Mouse (Mus musculus): ENCODE results near the gene Kdsr. TPM values are rescaled to one million over a fixed set of nuclear protein-coding genes. Genes with fewer than 3 reads are reported as not detected.

Kdsr gene
- polyA plus RNA-seq, 1 experiment = 52.5 TPM

DNA sequence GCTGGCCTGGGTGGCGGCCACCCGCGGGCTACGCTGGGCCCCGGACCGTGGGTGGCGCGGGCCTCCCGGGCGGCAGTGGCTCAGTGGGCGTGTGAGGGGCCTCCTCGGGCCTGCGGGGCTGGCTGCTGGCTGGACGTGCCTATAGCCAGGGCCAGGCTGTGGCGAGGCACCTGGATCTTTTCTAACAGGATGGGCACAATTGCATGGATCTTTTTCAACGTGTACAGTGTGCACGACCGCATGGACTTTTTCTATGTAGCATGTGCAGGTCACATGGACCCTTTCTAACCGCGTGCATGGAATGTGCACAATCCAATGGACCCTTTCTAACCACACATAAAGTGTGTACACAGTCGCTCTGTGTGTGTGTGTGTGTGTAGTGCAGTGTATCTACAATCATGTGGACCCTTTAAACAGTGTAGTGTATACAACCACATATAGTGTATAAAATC lies 45.0 kb downstream of the Kdsr start:
- H3K27me3 ChIP-seq (ENCODE audit: control insufficient read depth, insufficient read depth, low read length, poor library complexity, severe bottlenecking) = peaks cover 6% of the 10 kb centered on the region
- peak overlapping the region; percentile 85 for H3K9ac ChIP-seq (ENCODE audit: low read depth, poor library complexity, severe bottlenecking)
- H3K36me3 ChIP-seq (ENCODE audit: control insufficient read depth, insufficient read depth, low read length, poor library complexity, severe bottlenecking) = no peaks in the 10 kb centered on the region
- no peaks in the 10 kb centered on the region for H3K9me3 ChIP-seq (replicated peaks; ENCODE audit: control insufficient read depth, insufficient read depth, low read length, poor library complexity, severe bottlenecking)
- no peak overlapping the region for H3K27ac ChIP-seq (ENCODE audit: insufficient read depth, low read length)
- H3K4me1 ChIP-seq (ENCODE audit: control insufficient read depth, insufficient read depth, low read length) = no peaks in the 10 kb centered on the region
- peak overlapping the region; percentile 63 for H3K4me3 ChIP-seq (ENCODE audit: low read depth, low read length)
- no peak for TF ChIP-seq CTCF (IDR thresholded peaks at IDR 0.05; ENCODE audit: low read depth, low read length)
- TF ChIP-seq EP300 (IDR thresholded peaks at IDR 0.05; ENCODE audit: insufficient read depth, low read depth, low read length) = no peak
- TF ChIP-seq POLR2A (IDR thresholded peaks at IDR 0.05; ENCODE audit: insufficient read depth, low read length) = no peak

DNA sequence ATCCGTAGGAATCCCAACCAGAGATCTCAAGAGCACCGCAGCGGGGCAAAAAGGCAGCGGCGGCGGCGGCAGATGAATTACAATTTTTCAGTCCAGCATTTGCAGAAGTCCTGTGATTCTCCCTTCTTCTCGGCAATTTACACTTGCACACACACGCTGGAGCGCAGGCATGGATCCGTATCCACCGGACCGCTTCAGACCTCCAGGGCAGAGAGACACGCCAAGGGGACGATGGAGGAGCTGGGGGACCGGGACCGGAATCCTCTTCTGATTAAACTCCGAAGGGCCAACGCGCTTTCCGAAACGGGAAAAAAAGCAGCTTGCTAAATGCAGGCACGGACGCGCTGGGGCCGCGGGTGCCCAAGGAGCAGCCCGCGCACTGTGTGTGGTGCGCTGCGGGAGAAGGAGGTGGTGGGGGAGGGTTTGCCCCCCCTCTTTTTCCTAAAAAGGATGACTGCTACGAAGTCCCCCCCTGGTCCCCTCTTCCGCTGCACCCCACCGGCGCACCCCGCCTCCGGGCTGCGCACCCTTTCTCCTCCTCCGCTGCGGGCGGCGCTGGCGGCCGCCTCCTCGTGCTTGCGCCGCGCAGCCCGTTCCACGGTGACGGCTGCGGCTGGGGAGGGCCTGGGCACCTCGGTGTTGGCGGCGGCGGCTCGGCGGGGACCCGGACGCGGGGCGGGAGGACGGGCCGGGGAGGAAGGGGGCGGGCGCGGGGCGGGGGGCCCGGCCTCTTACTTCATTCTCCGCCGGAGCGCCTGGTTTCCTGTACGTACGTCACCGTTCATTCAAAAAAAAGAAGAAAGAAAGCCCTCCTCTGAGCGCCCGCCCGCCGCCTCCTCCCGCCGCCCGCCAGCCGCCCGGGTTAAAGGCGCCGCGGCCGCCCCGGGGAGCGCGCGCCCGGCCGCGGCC lies 45.7 kb downstream of the Kdsr start, which contains the start of gene Bcl2:
Bcl2 (minus strand) TSS at position 654 of the 909 bp plus-strand sequence.
- no peak within 1 kb of the TSS for H3K27ac ChIP-seq (ENCODE audit: insufficient read depth, low read length)

DNA sequence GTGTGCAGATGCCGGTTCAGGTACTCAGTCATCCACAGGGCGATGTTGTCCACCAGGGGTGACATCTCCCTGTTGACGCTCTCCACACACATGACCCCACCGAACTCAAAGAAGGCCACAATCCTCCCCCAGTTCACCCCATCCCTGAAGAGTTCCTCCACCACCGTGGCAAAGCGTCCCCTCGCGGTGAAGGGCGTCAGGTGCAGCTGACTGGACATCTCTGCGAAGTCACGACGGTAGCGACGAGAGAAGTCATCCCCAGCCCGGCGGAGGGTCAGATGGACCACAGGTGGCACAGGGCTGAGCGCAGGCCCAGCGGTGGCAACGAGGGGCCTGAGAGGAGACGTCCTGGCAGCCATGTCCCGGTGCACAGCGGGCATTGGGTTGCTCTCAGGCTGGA lies 47.2 kb downstream of the Kdsr start:
- no peaks in the 10 kb centered on the region for H3K4me1 ChIP-seq (ENCODE audit: control insufficient read depth, insufficient read depth, low read length)
- peaks cover 6% of the 10 kb centered on the region for H3K27me3 ChIP-seq (ENCODE audit: control insufficient read depth, insufficient read depth, low read length, poor library complexity, severe bottlenecking)
- no peak overlapping the region for H3K9ac ChIP-seq (ENCODE audit: low read depth, poor library complexity, severe bottlenecking)
- TF ChIP-seq EP300 (IDR thresholded peaks at IDR 0.05; ENCODE audit: insufficient read depth, low read depth, low read length) (no peak), POLR2A (IDR thresholded peaks at IDR 0.05; ENCODE audit: insufficient read depth, low read length) (no peak), CTCF (IDR thresholded peaks at IDR 0.05; ENCODE audit: low read depth, low read length) (peak; percentile 61)
- peak overlapping the region; percentile 2; the same call in 1 of the 2 replicates for H3K4me3 ChIP-seq (ENCODE audit: low read depth, low read length)
- no peaks in the 10 kb centered on the region for H3K9me3 ChIP-seq (replicated peaks; ENCODE audit: control insufficient read depth, insufficient read depth, low read length, poor library complexity, severe bottlenecking)
- no peak overlapping the region for H3K27ac ChIP-seq (ENCODE audit: insufficient read depth, low read length)
- H3K36me3 ChIP-seq (ENCODE audit: control insufficient read depth, insufficient read depth, low read length, poor library complexity, severe bottlenecking) = no peaks in the 10 kb centered on the region

More for the DNA sequence above, 45.7 kb downstream of the Kdsr start, which contains the start of gene Bcl2:
- H3K9ac ChIP-seq (ENCODE audit: low read depth, poor library complexity, severe bottlenecking) = peak within 1 kb of the TSS; percentile 85
- H3K36me3 ChIP-seq (ENCODE audit: control insufficient read depth, insufficient read depth, low read length, poor library complexity, severe bottlenecking) = no peaks in the 10 kb centered on the region
- H3K27me3 ChIP-seq (ENCODE audit: control insufficient read depth, insufficient read depth, low read length, poor library complexity, severe bottlenecking) = peaks cover 6% of the 10 kb centered on the region
- H3K9me3 ChIP-seq (replicated peaks; ENCODE audit: control insufficient read depth, insufficient read depth, low read length, poor library complexity, severe bottlenecking) = no peaks in the 10 kb centered on the region
- TF ChIP-seq CTCF (IDR thresholded peaks at IDR 0.05; ENCODE audit: low read depth, low read length) (no peak), POLR2A (IDR thresholded peaks at IDR 0.05; ENCODE audit: insufficient read depth, low read length) (no peak), EP300 (IDR thresholded peaks at IDR 0.05; ENCODE audit: insufficient read depth, low read depth, low read length) (no peak)
- H3K4me1 ChIP-seq (ENCODE audit: control insufficient read depth, insufficient read depth, low read length) = no peaks in the 10 kb centered on the region
- H3K4me3 ChIP-seq (ENCODE audit: low read depth, low read length) = peak within 1 kb of the TSS; percentile 99

DNA sequence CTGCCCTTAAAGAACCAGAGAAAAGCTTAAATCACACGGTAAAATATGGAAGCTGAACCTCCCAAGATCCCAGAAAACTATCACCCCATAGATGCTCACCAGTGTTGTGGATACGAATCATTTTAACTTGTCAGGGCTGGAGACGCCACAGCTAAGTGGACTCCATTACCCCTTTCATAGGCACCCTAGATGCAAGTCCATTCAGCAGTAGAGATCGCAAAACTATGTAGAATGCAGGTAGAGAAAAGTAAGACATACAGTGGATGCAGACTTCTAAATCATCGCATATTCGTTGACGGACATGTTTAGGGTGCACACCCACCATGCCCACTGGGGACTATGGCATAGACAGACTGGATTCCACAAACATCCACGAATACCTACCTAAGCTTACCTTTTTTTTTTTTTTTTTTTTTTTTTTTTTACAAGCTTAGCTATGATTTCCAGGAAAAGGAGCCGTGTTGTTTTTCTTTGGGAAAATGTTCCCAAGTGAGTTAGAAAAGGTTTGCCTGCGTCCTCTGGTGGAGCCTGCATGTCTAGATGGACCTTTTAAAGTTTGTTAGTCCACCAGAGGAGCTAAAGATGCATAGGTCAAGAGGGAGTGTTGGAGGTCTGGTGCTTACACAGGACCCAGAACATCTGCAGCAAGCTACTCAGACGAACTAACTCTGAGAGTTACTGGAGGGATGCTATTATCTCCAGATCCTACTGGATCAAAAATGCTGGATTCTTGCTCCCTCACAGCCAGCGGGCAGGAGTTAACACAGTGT lies 48.0 kb downstream of the Kdsr start:
- Histone ChIP-seq H3K27me3 (ENCODE audit: control insufficient read depth, insufficient read depth, low read length, poor library complexity, severe bottlenecking) (peaks cover 6% of the 10 kb centered on the region), H3K9ac (ENCODE audit: low read depth, poor library complexity, severe bottlenecking) (no peak overlapping the region), H3K4me1 (ENCODE audit: control insufficient read depth, insufficient read depth, low read length) (no peaks in the 10 kb centered on the region), H3K4me3 (ENCODE audit: low read depth, low read length) (no peak overlapping the region), H3K9me3 (replicated peaks; ENCODE audit: control insufficient read depth, insufficient read depth, low read length, poor library complexity, severe bottlenecking) (no peaks in the 10 kb centered on the region), H3K36me3 (ENCODE audit: control insufficient read depth, insufficient read depth, low read length, poor library complexity, severe bottlenecking) (no peaks in the 10 kb centered on the region), H3K27ac (ENCODE audit: insufficient read depth, low read length) (no peak overlapping the region)
- no peak for TF ChIP-seq EP300 (IDR thresholded peaks at IDR 0.05; ENCODE audit: insufficient read depth, low read depth, low read length)
- TF ChIP-seq CTCF (IDR thresholded peaks at IDR 0.05; ENCODE audit: low read depth, low read length) = no peak
- no peak for TF ChIP-seq POLR2A (IDR thresholded peaks at IDR 0.05; ENCODE audit: insufficient read depth, low read length)

DNA sequence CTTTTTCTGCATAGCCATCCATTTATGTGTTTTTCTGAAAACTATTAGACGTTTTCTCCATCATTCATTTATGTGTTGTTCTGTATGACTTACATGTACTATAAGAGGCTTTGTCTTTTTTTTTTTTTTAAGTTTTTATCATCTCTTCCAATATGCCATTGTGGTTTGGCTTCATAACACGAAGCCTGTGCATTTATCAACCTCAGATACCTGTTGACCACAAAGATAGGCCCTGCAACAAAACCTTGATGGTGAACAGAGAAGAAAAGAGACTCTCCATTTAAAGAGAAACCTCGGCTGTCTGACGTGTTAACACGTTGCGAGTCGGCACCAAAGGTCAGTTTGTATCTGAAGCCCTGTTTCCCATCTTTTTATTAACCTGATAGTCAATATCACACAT lies 49.3 kb downstream of the Kdsr start:
- Histone ChIP-seq H3K9ac (ENCODE audit: low read depth, poor library complexity, severe bottlenecking) (no peak overlapping the region), H3K27me3 (ENCODE audit: control insufficient read depth, insufficient read depth, low read length, poor library complexity, severe bottlenecking) (peaks cover 6% of the 10 kb centered on the region), H3K9me3 (replicated peaks; ENCODE audit: control insufficient read depth, insufficient read depth, low read length, poor library complexity, severe bottlenecking) (no peaks in the 10 kb centered on the region), H3K4me1 (ENCODE audit: control insufficient read depth, insufficient read depth, low read length) (no peaks in the 10 kb centered on the region), H3K36me3 (ENCODE audit: control insufficient read depth, insufficient read depth, low read length, poor library complexity, severe bottlenecking) (no peaks in the 10 kb centered on the region), H3K4me3 (ENCODE audit: low read depth, low read length) (no peak overlapping the region), H3K27ac (ENCODE audit: insufficient read depth, low read length) (no peak overlapping the region)
- TF ChIP-seq CTCF (IDR thresholded peaks at IDR 0.05; ENCODE audit: low read depth, low read length) = no peak

Data from ES-Bruce4 (cell line).